Mouse (Mus musculus) midbrain, embryonic 13.5 days (tissue): ENCODE results near the gene Tsc22d4. TPM values are rescaled to one million over a fixed set of nuclear protein-coding genes. Genes with fewer than 3 reads are reported as not detected.
"Not testable (repeated sequence)": the region's sequence is repeated elsewhere in the genome, so short reads cannot be mapped to it uniquely, and the experiment has no call there.

Experiments
- ATAC-seq: fragments of 200-750 bp; cut with Nextera tagmentation; 2 replicates; pipeline ENCODE4 v1.8.0; 2017; ENCODE audit warnings: mild to moderate bottlenecking, moderate TSS enrichment, moderate library complexity
- H3K27ac ChIP-seq: fragments of 300-500 bp; sonication (generic); 2 replicates; pipeline ENCODE4 v1.5.1; 2015; ENCODE audit warnings: inconsistent platforms, mild to moderate bottlenecking, moderate library complexity
- H3K27me3 ChIP-seq: fragments of 300-500 bp; sonication (generic); 2 replicates; pipeline ENCODE4 v1.6.1; 2015; ENCODE audit warnings: mild to moderate bottlenecking, inconsistent platforms
- H3K36me3 ChIP-seq: fragments of 300-500 bp; sonication (generic); 2 replicates; pipeline ENCODE4 v1.6.1; 2015; ENCODE audit warnings: mild to moderate bottlenecking, inconsistent platforms
- H3K4me1 ChIP-seq: fragments of 300-500 bp; sonication (generic); replicated peaks from 2 replicates; pipeline ENCODE4 v1.6.1; 2015; ENCODE audit warnings: inconsistent platforms
- H3K4me2 ChIP-seq: fragments of 300-500 bp; sonication (generic); replicated peaks from 2 replicates; pipeline ENCODE4 v1.6.1; 2015; ENCODE audit warnings: moderate library complexity, mild to moderate bottlenecking, inconsistent platforms
- H3K4me3 ChIP-seq: fragments of 300-500 bp; sonication (generic); replicated peaks from 2 replicates; pipeline ENCODE4 v1.5.1; 2015; ENCODE audit warnings: mild to moderate bottlenecking, inconsistent platforms
- H3K9ac ChIP-seq: fragments of 300-500 bp; sonication (generic); replicated peaks from 2 replicates; pipeline ENCODE4 v1.6.1; 2015; ENCODE audit warnings: mild to moderate bottlenecking, inconsistent platforms
- H3K9me3 ChIP-seq: fragments of 300-500 bp; sonication (generic); 2 replicates; pipeline ENCODE4 v1.6.1; 2016; ENCODE audit warnings: mild to moderate bottlenecking, inconsistent platforms
- WGBS: fragments of 180-500 bp; shearing (Covaris S2); methylation state at CpG from one replicate; pipeline ENCODE4 v1.1.7; 2015; 5-methylcytosine and 5-hydroxymethylcytosine counted together
- polyA plus RNA-seq: library from polyadenylated mRNA; unstranded; fragments of >200 nt; fragmentation: Nextera tagmentation; extraction: Ambion mirVana; gene quantifications from 2 replicates; pipeline ENCODE4 v1.2.1, GENCODE M21; 2015

Tsc22d4 gene
- polyA plus RNA-seq, 1 experiment from 2014 or later, result 54.0 TPM

GRCm38 (mm10) chr5:137744197-137744596 is 1.3 kb upstream of the Tsc22d4 start:
- H3K4me1 ChIP-seq, result peaks cover 61% of the 10 kb centered on the region
- H3K27ac ChIP-seq, result no peak overlapping the region

GRCm38 (mm10) chr5:137746282-137746850 is 836 bp downstream of the Tsc22d4 start:
- Histone ChIP-seq H3K27me3 (no peaks in the 10 kb centered on the region), H3K4me1 (peaks cover 52% of the 10 kb centered on the region)
- ATAC-seq, result peak; percentile 31; the same call in 1 of the 2 replicates

More at GRCm38 (mm10) chr5:137744197-137744596, 1.3 kb upstream of the Tsc22d4 start:
- H3K27me3 ChIP-seq, result no peaks in the 10 kb centered on the region
- no peaks in the 10 kb centered on the region for H3K9me3 ChIP-seq
- no peak for ATAC-seq
- H3K36me3 ChIP-seq, result no peaks in the 10 kb centered on the region
- no peak overlapping the region for H3K4me3 ChIP-seq
- H3K4me2 ChIP-seq, result no peak overlapping the region; the same call in 1 of the 2 replicates
- WGBS, result 95% methylated on average over 7 of the region's 7 CpGs
- no peak overlapping the region for H3K9ac ChIP-seq

GRCm38 (mm10) chr5:137746851-137747325 is 1.4 kb downstream of the Tsc22d4 start:
- peak overlapping the region; percentile 99 for H3K4me2 ChIP-seq
- under 1% methylated on average over 16 of the region's 16 CpGs for WGBS
- peak overlapping the region; percentile 65 for H3K4me3 ChIP-seq
- peak overlapping the region; percentile 83 for H3K9ac ChIP-seq
- no peaks in the 10 kb centered on the region for H3K9me3 ChIP-seq
- H3K27ac ChIP-seq, result peak overlapping the region; percentile 93
- no peak for ATAC-seq
- H3K27me3 ChIP-seq, result no peaks in the 10 kb centered on the region
- H3K4me1 ChIP-seq, result peaks cover 47% of the 10 kb centered on the region
- H3K36me3 ChIP-seq, result peaks cover 13% of the 10 kb centered on the region

More at GRCm38 (mm10) chr5:137746282-137746850, 836 bp downstream of the Tsc22d4 start:
- Histone ChIP-seq H3K9ac (peak overlapping the region; percentile 83), H3K4me2 (peak overlapping the region; percentile 99), H3K9me3 (no peaks in the 10 kb centered on the region), H3K27ac (peak overlapping the region; percentile 93), H3K4me3 (peak overlapping the region; percentile 65), H3K36me3 (peaks cover 8% of the 10 kb centered on the region)
- 0% methylated on average over 18 of the region's 20 CpGs for WGBS

- Histone ChIP-seq H3K36me3 (peaks cover 19% of the 10 kb centered on the region), H3K4me3 (peak overlapping the region; percentile 65), H3K9me3 (no peaks in the 10 kb centered on the region), H3K27me3 (no peaks in the 10 kb centered on the region), H3K4me1 (peaks cover 44% of the 10 kb centered on the region), H3K4me2 (peak overlapping the region; percentile 99), H3K9ac (peak overlapping the region; percentile 83), H3K27ac (peak overlapping the region; percentile 93; the same call in 1 of the 2 replicates)
- ATAC-seq, result 0 out of 2 replicates have a peak, but pooled peaks have one; percentile 2
- 4% methylated on average over 26 of the region's 26 CpGs for WGBS
Observed at GRCm38 (mm10) chr5:137747326-137747961, 1.9 kb downstream of the Tsc22d4 start.

GRCm38 (mm10) chr5:137748130-137748770 is 2.7 kb downstream of the Tsc22d4 start:
- peak overlapping the region; percentile 59 for H3K9ac ChIP-seq
- WGBS, result 51% methylated on average over 5 of the region's 5 CpGs

GRCm38 (mm10) chr5:137749196-137749836 is 3.8 kb downstream of the Tsc22d4 start:
- 84% methylated on average over 6 of the region's 6 CpGs for WGBS
- Histone ChIP-seq H3K4me3 (no peak overlapping the region), H3K9ac (no peak overlapping the region; the same call in 1 of the 2 replicates), H3K27ac (no peak overlapping the region), H3K4me1 (peaks cover 44% of the 10 kb centered on the region), H3K36me3 (peaks cover 37% of the 10 kb centered on the region), H3K4me2 (peak overlapping the region; percentile 99), H3K9me3 (no peaks in the 10 kb centered on the region), H3K27me3 (no peaks in the 10 kb centered on the region)
- ATAC-seq, result no peak

More at GRCm38 (mm10) chr5:137748130-137748770, 2.7 kb downstream of the Tsc22d4 start:
- no peak for ATAC-seq
- H3K36me3 ChIP-seq, result peaks cover 26% of the 10 kb centered on the region
- peak overlapping the region; percentile 65 for H3K4me3 ChIP-seq
- H3K4me2 ChIP-seq, result peak overlapping the region; percentile 99
- H3K9me3 ChIP-seq, result no peaks in the 10 kb centered on the region
- peak overlapping the region; percentile 56 for H3K27ac ChIP-seq
- H3K4me1 ChIP-seq, result peaks cover 44% of the 10 kb centered on the region
- H3K27me3 ChIP-seq, result no peaks in the 10 kb centered on the region

- 93% methylated on average over 6 of the region's 8 CpGs for WGBS
- not testable (repeated sequence) for H3K27me3 ChIP-seq, H3K4me3 ChIP-seq, H3K4me2 ChIP-seq, H3K9ac ChIP-seq, H3K27ac ChIP-seq, ATAC-seq, H3K9me3 ChIP-seq
- peaks cover 38% of the 10 kb centered on the region for H3K36me3 ChIP-seq
- peaks cover 38% of the 10 kb centered on the region for H3K4me1 ChIP-seq
Observed at GRCm38 (mm10) chr5:137750212-137750611, 4.7 kb downstream of the Tsc22d4 start.

GRCm38 (mm10) chr5:137751221-137751887 is 5.8 kb downstream of the Tsc22d4 start:
- Histone ChIP-seq H3K9me3 (no peaks in the 10 kb centered on the region), H3K9ac (no peak overlapping the region), H3K27me3 (no peaks in the 10 kb centered on the region), H3K4me2 (no peak overlapping the region), H3K36me3 (peaks cover 44% of the 10 kb centered on the region), H3K27ac (no peak overlapping the region), H3K4me3 (no peak overlapping the region), H3K4me1 (peaks cover 32% of the 10 kb centered on the region)
- 93% methylated on average over 13 of the region's 13 CpGs for WGBS
- no peak for ATAC-seq

GRCm38 (mm10) chr5:137751988-137752387 is 6.5 kb downstream of the Tsc22d4 start:
- WGBS, result 95% methylated on average over 6 of the region's 6 CpGs
- H3K4me3 ChIP-seq, result no peak overlapping the region
- no peaks in the 10 kb centered on the region for H3K9me3 ChIP-seq
- H3K4me2 ChIP-seq, result no peak overlapping the region
- H3K27me3 ChIP-seq, result no peaks in the 10 kb centered on the region
- no peak overlapping the region for H3K27ac ChIP-seq
- H3K4me1 ChIP-seq, result peaks cover 27% of the 10 kb centered on the region
- H3K36me3 ChIP-seq, result peaks cover 44% of the 10 kb centered on the region
- no peak overlapping the region for H3K9ac ChIP-seq
- no peak for ATAC-seq

- ATAC-seq, result no peak
- Histone ChIP-seq H3K9me3 (no peaks in the 10 kb centered on the region), H3K9ac (no peak overlapping the region), H3K27me3 (no peaks in the 10 kb centered on the region), H3K27ac (no peak overlapping the region), H3K36me3 (peaks cover 48% of the 10 kb centered on the region), H3K4me3 (no peak overlapping the region), H3K4me2 (no peak overlapping the region), H3K4me1 (peaks cover 25% of the 10 kb centered on the region)
- 85% methylated on average over 13 of the region's 13 CpGs for WGBS
Observed at GRCm38 (mm10) chr5:137753111-137753832, 7.7 kb downstream of the Tsc22d4 start.

- Histone ChIP-seq H3K27ac (no peak overlapping the region), H3K9ac (0 out of 2 replicates have a peak overlapping the region, but pooled peaks have one; percentile 10), H3K9me3 (no peaks in the 10 kb centered on the region), H3K4me2 (no peak overlapping the region), H3K4me3 (no peak overlapping the region), H3K4me1 (peaks cover 22% of the 10 kb centered on the region), H3K36me3 (peaks cover 60% of the 10 kb centered on the region), H3K27me3 (no peaks in the 10 kb centered on the region)
- WGBS, result 81% methylated on average over 5 of the region's 5 CpGs
- ATAC-seq, result no peak
Observed at GRCm38 (mm10) chr5:137755425-137755824, 9.9 kb downstream of the Tsc22d4 start.
